Mouse (Mus musculus): ENCODE results near the gene Gmeb2. TPM values are rescaled to one million over a fixed set of nuclear protein-coding genes. Genes with fewer than 3 reads are reported as not detected.

Gmeb2 gene
- polyA plus RNA-seq, 1 experiment from 2014 or later: 21.6 TPM

- Histone ChIP-seq H3K9ac (ENCODE audit: low read length) (no peak overlapping the region), H3K4me3 (ENCODE audit: low read depth, low read length) (no peak overlapping the region), H3K4me2 (ENCODE audit: low read depth) (no peak overlapping the region), H3K4me1 (ENCODE audit: control insufficient read depth, insufficient read depth, low read length) (peaks cover 4% of the 10 kb centered on the region; the same call in 1 of the 2 replicates), H3K27ac (ENCODE audit: low read depth, low read length) (no peak overlapping the region), H3K36me3 (ENCODE audit: control insufficient read depth, insufficient read depth, low read length) (no peaks in the 10 kb centered on the region), H3K27me3 (ENCODE audit: control insufficient read depth, insufficient read depth, low read length) (no peaks in the 10 kb centered on the region), H3K9me3 (ENCODE audit: control insufficient read depth, low read length) (no peaks in the 10 kb centered on the region)
- 88% methylated on average over 9 of the region's 9 CpGs for WGBS
- DNase-seq (ENCODE audit: low spot score) (no peak), ATAC-seq (ENCODE audit: insufficient read depth, low FRiP score, low TSS enrichment) (no peak)
Measured at GRCm38 (mm10) chr2:181239261-181239660, 48.6 kb downstream of the Gmeb2 start.

- WGBS: 90% methylated on average over 2 of the region's 2 CpGs
- DNase-seq (ENCODE audit: low spot score) (no peak), ATAC-seq (ENCODE audit: insufficient read depth, low FRiP score, low TSS enrichment) (no peak)
- H3K27me3 ChIP-seq (ENCODE audit: control insufficient read depth, insufficient read depth, low read length): no peaks in the 10 kb centered on the region
- no peak overlapping the region for H3K4me3 ChIP-seq (ENCODE audit: low read depth, low read length)
- H3K27ac ChIP-seq (ENCODE audit: low read depth, low read length): no peak overlapping the region
- H3K4me2 ChIP-seq (ENCODE audit: low read depth): no peak overlapping the region
- no peaks in the 10 kb centered on the region for H3K9me3 ChIP-seq (ENCODE audit: control insufficient read depth, low read length)
- H3K36me3 ChIP-seq (ENCODE audit: control insufficient read depth, insufficient read depth, low read length): no peaks in the 10 kb centered on the region
- peaks cover 4% of the 10 kb centered on the region; the same call in 1 of the 2 replicates for H3K4me1 ChIP-seq (ENCODE audit: control insufficient read depth, insufficient read depth, low read length)
- no peak overlapping the region for H3K9ac ChIP-seq (ENCODE audit: low read length)
Measured at GRCm38 (mm10) chr2:181238861-181239260, 49.0 kb downstream of the Gmeb2 start.

GRCm38 (mm10) chr2:181238091-181238610 lies 49.7 kb downstream of the Gmeb2 start:
- Histone ChIP-seq H3K9me3 (ENCODE audit: control insufficient read depth, low read length) (no peaks in the 10 kb centered on the region), H3K4me3 (ENCODE audit: low read depth, low read length) (no peak overlapping the region), H3K27me3 (ENCODE audit: control insufficient read depth, insufficient read depth, low read length) (no peaks in the 10 kb centered on the region), H3K9ac (ENCODE audit: low read length) (no peak overlapping the region), H3K36me3 (ENCODE audit: control insufficient read depth, insufficient read depth, low read length) (no peaks in the 10 kb centered on the region), H3K4me2 (ENCODE audit: low read depth) (no peak overlapping the region), H3K4me1 (ENCODE audit: control insufficient read depth, insufficient read depth, low read length) (peaks cover 4% of the 10 kb centered on the region; the same call in 1 of the 2 replicates), H3K27ac (ENCODE audit: low read depth, low read length) (no peak overlapping the region)
- 79% methylated on average over 10 of the region's 10 CpGs for WGBS
- no peak for DNase-seq (ENCODE audit: low spot score)
- no peak for ATAC-seq (ENCODE audit: insufficient read depth, low FRiP score, low TSS enrichment)

- Histone ChIP-seq H3K4me3 (ENCODE audit: low read depth, low read length) (no peak overlapping the region), H3K27me3 (ENCODE audit: control insufficient read depth, insufficient read depth, low read length) (no peaks in the 10 kb centered on the region), H3K27ac (ENCODE audit: low read depth, low read length) (no peak overlapping the region), H3K9ac (ENCODE audit: low read length) (no peak overlapping the region), H3K4me2 (ENCODE audit: low read depth) (no peak overlapping the region), H3K36me3 (ENCODE audit: control insufficient read depth, insufficient read depth, low read length) (no peaks in the 10 kb centered on the region), H3K4me1 (ENCODE audit: control insufficient read depth, insufficient read depth, low read length) (peaks cover 4% of the 10 kb centered on the region; the same call in 1 of the 2 replicates), H3K9me3 (ENCODE audit: control insufficient read depth, low read length) (no peaks in the 10 kb centered on the region)
- WGBS: 91% methylated on average over 17 of the region's 17 CpGs
- ATAC-seq (ENCODE audit: insufficient read depth, low FRiP score, low TSS enrichment): no peak
- DNase-seq (ENCODE audit: low spot score): no peak
Measured at GRCm38 (mm10) chr2:181237251-181238014, 50.4 kb downstream of the Gmeb2 start.

DNA sequence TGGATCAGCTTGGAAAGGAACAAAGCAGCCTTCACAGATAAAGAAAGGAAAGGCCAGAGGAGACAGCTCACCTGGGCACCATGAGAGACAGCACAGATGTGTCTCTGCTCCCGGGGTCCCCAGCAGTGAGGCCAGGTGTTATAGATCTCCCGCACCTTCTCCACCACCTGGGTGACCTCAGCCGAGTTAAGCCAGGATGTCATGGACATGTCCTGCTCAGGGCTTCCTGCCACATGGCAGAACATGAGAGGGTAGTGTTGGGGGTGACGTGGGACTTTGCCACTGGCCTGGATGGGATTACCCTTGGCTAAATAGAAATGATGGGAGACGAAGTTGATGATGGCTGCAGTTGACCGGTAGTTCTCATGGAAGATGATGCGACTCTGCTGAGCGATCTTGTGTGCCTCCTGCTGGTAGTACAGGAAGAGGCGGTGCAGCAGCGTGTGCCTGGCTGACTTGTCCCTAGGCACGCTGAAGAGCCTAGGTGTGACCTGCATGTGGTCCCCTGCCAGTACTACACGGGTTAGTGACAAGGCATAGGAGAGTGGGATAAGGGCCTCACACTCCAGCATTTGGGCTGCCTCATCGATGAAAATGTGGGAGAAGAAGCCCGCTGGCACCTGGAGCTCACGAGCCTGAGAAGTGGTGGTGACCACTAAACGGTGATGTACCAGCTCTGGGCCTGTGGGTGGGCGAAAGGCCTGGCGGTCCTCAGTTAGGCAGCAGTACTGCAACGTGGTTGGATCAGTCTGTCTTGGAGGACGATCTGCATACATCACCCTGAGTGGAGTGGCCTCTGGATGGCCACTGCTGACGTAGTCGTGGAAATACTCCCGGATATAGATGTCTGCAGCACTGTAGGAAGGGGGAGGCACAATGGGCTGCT lies 51.9 kb downstream of the Gmeb2 start:
- Histone ChIP-seq H3K27ac (ENCODE audit: low read depth, low read length) (no peak overlapping the region), H3K9me3 (ENCODE audit: control insufficient read depth, low read length) (no peaks in the 10 kb centered on the region), H3K36me3 (ENCODE audit: control insufficient read depth, insufficient read depth, low read length) (no peaks in the 10 kb centered on the region), H3K27me3 (ENCODE audit: control insufficient read depth, insufficient read depth, low read length) (no peaks in the 10 kb centered on the region), H3K4me3 (ENCODE audit: low read depth, low read length) (no peak overlapping the region), H3K4me2 (ENCODE audit: low read depth) (no peak overlapping the region), H3K4me1 (ENCODE audit: control insufficient read depth, insufficient read depth, low read length) (no peaks in the 10 kb centered on the region), H3K9ac (ENCODE audit: low read length) (no peak overlapping the region)
- no peak for DNase-seq (ENCODE audit: low spot score)
- no peak for ATAC-seq (ENCODE audit: insufficient read depth, low FRiP score, low TSS enrichment)
- WGBS: 84% methylated on average over 23 of the region's 23 CpGs

DNA sequence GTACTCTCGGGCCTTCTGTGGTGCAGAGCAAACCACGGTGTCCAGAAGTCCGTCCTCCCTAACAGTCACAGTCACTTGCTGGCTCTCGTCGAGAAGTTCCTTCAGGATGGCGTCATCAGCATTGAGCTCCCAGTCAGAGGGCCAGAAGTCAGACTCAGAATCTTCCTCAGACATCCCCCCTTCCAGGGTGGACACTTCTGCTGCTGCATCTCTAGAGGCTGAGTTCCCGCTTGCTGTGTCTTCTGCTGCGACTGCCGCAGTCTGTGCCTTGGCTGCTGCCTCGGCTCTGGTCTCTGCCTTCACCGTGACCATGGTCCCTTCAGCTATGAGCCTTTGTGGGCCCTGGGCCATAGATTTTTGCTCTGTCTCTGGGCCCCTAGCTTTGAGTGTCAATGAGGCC lies 53.2 kb downstream of the Gmeb2 start:
- Histone ChIP-seq H3K4me2 (ENCODE audit: low read depth) (no peak overlapping the region), H3K4me3 (ENCODE audit: low read depth, low read length) (no peak overlapping the region), H3K9ac (ENCODE audit: low read length) (no peak overlapping the region), H3K4me1 (ENCODE audit: control insufficient read depth, insufficient read depth, low read length) (no peaks in the 10 kb centered on the region), H3K27ac (ENCODE audit: low read depth, low read length) (no peak overlapping the region), H3K9me3 (ENCODE audit: control insufficient read depth, low read length) (no peaks in the 10 kb centered on the region), H3K27me3 (ENCODE audit: control insufficient read depth, insufficient read depth, low read length) (no peaks in the 10 kb centered on the region), H3K36me3 (ENCODE audit: control insufficient read depth, insufficient read depth, low read length) (no peaks in the 10 kb centered on the region)
- DNase-seq (ENCODE audit: low spot score): no peak
- WGBS: 91% methylated on average over 11 of the region's 11 CpGs
- no peak for ATAC-seq (ENCODE audit: insufficient read depth, low FRiP score, low TSS enrichment)

- Histone ChIP-seq H3K27ac (ENCODE audit: low read depth, low read length) (no peak overlapping the region), H3K4me1 (ENCODE audit: control insufficient read depth, insufficient read depth, low read length) (no peaks in the 10 kb centered on the region), H3K9me3 (ENCODE audit: control insufficient read depth, low read length) (no peaks in the 10 kb centered on the region), H3K27me3 (ENCODE audit: control insufficient read depth, insufficient read depth, low read length) (no peaks in the 10 kb centered on the region), H3K4me3 (ENCODE audit: low read depth, low read length) (no peak overlapping the region), H3K9ac (ENCODE audit: low read length) (no peak overlapping the region; the same call in 1 of the 2 replicates), H3K4me2 (ENCODE audit: low read depth) (no peak overlapping the region), H3K36me3 (ENCODE audit: control insufficient read depth, insufficient read depth, low read length) (no peaks in the 10 kb centered on the region)
- ATAC-seq (ENCODE audit: insufficient read depth, low FRiP score, low TSS enrichment) (no peak), DNase-seq (ENCODE audit: low spot score) (no peak)
- 91% methylated on average over 15 of the region's 15 CpGs for WGBS
Measured at GRCm38 (mm10) chr2:181233443-181233842, 54.4 kb downstream of the Gmeb2 start.

DNA sequence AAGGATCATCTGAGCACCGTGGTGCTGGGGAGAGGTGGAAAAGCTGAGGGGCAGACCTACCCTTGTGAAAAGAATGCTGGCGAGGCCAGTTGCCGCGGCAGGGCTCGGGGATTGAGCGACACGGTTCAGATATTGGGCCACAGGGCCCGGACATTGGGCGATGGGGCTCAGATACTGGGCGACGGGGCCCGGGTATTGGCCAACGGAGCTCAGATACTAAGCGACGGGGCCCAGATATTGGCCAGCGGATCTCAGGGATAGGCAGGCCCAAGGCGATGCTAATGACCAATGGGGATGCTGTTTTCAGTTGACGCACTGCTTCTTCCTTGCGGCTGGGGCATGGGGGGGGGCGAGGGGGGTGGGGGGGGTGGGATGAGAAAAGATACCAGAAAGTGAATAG lies 56.7 kb downstream of the Gmeb2 start:
- Histone ChIP-seq H3K4me1 (ENCODE audit: control insufficient read depth, insufficient read depth, low read length) (no peaks in the 10 kb centered on the region), H3K9ac (ENCODE audit: low read length) (no peak overlapping the region), H3K9me3 (ENCODE audit: control insufficient read depth, low read length) (no peaks in the 10 kb centered on the region), H3K4me3 (ENCODE audit: low read depth, low read length) (no peak overlapping the region), H3K4me2 (ENCODE audit: low read depth) (no peak overlapping the region), H3K27me3 (ENCODE audit: control insufficient read depth, insufficient read depth, low read length) (no peaks in the 10 kb centered on the region), H3K27ac (ENCODE audit: low read depth, low read length) (no peak overlapping the region), H3K36me3 (ENCODE audit: control insufficient read depth, insufficient read depth, low read length) (no peaks in the 10 kb centered on the region)
- WGBS: 80% methylated on average over 20 of the region's 20 CpGs
- no peak for DNase-seq (ENCODE audit: low spot score)
- no peak for ATAC-seq (ENCODE audit: insufficient read depth, low FRiP score, low TSS enrichment)

Measured in neural tube, embryonic 11.5 days (tissue).